Mouse (Mus musculus): Measurements from ENCODE around the gene Rpl36al.
A peak's percentile ranks its signal among the peaks of the same experiment; 100 is the strongest.

Gene Rpl36al

GRCm38 (mm10) chr12:69159578-69159940 lies 24.3 kb downstream of the Rpl36al start:
- DNase-seq (ENCODE audit: low read depth, low spot score), result peak; percentile 89

GRCm38 (mm10) chr12:69158765-69159577 lies 24.9 kb downstream of the Rpl36al start, which contains the start of gene Rps29:
Rps29 (minus strand) TSS chr12:69159186.
- DNase-seq (ENCODE audit: low read depth, low spot score), result peak; percentile 99

GRCm38 (mm10) chr12:69158366-69158764 lies 25.5 kb downstream of the Rpl36al start:
- DNase-seq (ENCODE audit: low read depth, low spot score), result no peak

GRCm38 (mm10) chr12:69157107-69157506 lies 26.8 kb downstream of the Rpl36al start:
- DNase-seq (ENCODE audit: low read depth, low spot score), result no peak

GRCm38 (mm10) chr12:69156436-69156835 lies 27.4 kb downstream of the Rpl36al start:
- no peak for DNase-seq (ENCODE audit: low read depth, low spot score)

- DNase-seq (ENCODE audit: low read depth, low spot score), result no peak
Measured at GRCm38 (mm10) chr12:69155923-69156322, 28.0 kb downstream of the Rpl36al start.

GRCm38 (mm10) chr12:69150049-69150448 lies 33.8 kb downstream of the Rpl36al start:
- no peak for DNase-seq (ENCODE audit: low read depth, low spot score)

GRCm38 (mm10) chr12:69147166-69147735 lies 36.6 kb downstream of the Rpl36al start:
- DNase-seq (ENCODE audit: low read depth, low spot score), result no peak

GRCm38 (mm10) chr12:69143460-69143859 lies 40.4 kb downstream of the Rpl36al start:
- no peak for DNase-seq (ENCODE audit: low read depth, low spot score)

- DNase-seq (ENCODE audit: low read depth, low spot score), result no peak
Measured at GRCm38 (mm10) chr12:69139841-69140240, 44.0 kb downstream of the Rpl36al start.

GRCm38 (mm10) chr12:69139201-69139600 lies 44.7 kb downstream of the Rpl36al start:
- no peak for DNase-seq (ENCODE audit: low read depth, low spot score)

Measured in CD4-positive helper T cell, adult 2 months (primary cell).